Mouse (Mus musculus) megakaryocyte progenitor cell, adult 5-6 weeks (primary cell): ENCODE results near the gene Igf2r. TPM values are rescaled to one million over a fixed set of nuclear protein-coding genes. Genes with fewer than 3 reads are reported as not detected.

ENCODE experiments used
- ATAC-seq: replicated peaks from 2 replicates; pipeline ENCODE4 v1.8.0; 2016; ENCODE audit warnings: mild to moderate bottlenecking, moderate TSS enrichment, inconsistent platforms; ENCODE audit not compliant: poor library complexity
- total RNA-seq, 2 experiments: library from RNA; stranded (forward) in 1 of 2; stranded (reverse) in 1 of 2; fragments of 157-497, 149-512 nt in 1 of 2; fragments of 200-1000 nt in 1 of 2; gene quantifications; 2 replicates each; pipeline versions ENCODE4 v1.2.3 to v1.2.4; 2015 to 2017

Gene Igf2r
- total RNA-seq, 2 experiments from 2014 or later: 2.6 to 3.0 TPM

DNA sequence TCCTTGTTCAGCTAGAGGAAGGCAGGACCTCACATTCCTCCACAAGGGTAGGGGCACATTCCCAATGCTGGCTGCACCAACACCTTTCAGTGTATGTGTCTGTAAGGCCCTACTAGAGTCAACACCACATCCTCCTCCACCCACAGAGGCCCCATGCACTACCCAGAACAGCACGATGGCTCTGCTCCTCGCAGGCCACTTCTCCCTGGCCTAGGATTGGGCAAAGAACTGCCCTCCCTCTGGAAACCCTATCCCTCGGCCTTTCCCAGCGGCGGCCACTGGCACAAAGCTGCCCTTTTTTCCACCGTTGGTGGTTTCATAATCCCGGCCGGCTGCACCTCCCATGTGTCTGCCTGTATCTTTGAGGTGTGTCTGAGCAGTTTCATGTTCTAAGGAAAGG, 46.8 kb downstream of the Igf2r start:
- peak; percentile 52 for ATAC-seq

DNA sequence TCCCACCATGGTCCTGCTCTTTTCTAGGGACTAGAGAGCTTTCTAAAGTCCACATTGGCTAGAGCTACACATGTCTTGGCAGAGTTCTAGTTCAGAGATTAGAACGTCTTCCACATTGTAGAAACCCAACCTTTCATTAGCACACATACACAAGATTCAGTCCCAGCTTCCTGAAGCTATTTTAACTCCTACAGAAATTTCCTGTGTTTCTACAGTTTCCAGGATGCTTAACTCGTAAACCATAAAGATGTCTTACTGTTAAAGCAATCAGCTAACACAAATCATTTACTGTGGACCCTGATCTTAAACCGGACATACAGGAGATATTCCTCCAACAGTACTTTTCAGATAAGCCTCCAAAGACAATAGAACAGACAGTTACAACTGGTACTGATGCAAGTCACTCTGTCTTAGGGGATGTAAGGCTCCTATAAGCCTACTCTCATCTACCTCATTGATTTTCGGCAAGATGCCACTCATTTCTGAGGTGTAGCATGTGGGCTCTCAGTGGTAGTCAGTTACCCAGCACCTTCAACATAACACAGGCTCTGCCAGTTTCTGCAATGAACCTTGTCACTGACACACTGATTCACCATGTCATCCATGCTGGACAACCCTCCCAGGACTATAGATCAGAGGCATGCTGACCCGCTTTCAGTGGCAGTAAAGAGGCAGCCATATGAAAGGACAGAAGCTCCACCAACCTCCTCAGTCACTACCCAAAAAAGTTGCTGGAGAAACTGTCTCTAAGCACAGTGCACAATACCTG, 48.2 kb downstream of the Igf2r start:
- ATAC-seq: no peak

DNA sequence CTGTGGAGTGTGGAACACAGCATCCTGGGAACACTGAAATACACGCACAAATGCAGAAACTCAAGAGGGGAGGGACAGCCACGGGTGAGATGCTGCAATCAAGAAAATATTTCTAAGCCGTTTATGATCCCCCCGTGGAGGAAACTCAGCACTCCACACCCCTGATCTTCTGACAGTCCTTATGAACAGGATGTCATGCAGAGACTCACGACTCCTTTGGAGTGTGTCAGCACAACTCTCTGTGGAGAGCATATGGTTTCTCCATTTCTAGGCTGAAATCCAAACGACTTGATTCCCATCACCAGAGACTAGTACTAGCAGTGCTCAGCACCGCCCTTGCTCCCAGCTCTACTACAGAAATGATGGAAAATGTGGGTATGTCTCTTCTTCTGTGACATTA, 51.2 kb downstream of the Igf2r start:
- no peak for ATAC-seq

DNA sequence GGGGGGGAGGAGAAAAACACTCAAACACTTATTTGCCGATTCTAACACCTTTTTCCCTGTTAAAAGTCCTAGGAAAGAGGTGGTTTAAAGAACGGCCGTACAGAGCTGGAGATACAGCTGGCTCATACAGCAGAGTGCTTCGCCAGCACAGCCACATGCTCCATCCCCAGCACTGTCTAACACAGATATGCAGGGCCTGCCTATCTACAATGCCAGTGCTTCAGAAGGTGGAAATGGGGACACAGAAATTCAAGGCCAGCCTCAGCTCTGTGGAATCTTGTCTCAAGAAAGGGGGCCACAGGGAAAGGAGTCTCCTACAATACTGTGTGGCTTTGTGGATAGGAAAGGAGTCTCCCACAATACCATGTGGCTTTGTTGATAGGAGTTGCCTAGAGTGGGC, 52.0 kb downstream of the Igf2r start:
- ATAC-seq: peak; percentile 37

DNA sequence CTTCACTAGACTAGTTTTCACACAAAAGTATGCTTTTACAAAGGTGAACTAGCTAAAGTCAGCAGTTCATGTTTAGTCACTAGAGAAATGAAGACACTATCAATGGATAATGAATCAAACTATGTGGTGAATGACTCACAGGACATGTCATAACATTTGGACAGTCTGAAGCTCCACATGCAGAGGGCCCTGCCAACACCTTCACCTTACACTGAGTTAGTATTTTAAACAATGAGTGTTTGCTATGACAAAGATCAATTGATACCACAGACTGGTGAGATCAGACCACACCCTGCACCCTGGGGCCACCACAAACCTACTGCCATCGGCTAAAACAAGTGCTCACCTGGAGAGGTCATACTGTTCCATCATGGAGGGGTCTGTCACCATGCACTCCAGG, 54.4 kb downstream of the Igf2r start:
- no peak for ATAC-seq

DNA sequence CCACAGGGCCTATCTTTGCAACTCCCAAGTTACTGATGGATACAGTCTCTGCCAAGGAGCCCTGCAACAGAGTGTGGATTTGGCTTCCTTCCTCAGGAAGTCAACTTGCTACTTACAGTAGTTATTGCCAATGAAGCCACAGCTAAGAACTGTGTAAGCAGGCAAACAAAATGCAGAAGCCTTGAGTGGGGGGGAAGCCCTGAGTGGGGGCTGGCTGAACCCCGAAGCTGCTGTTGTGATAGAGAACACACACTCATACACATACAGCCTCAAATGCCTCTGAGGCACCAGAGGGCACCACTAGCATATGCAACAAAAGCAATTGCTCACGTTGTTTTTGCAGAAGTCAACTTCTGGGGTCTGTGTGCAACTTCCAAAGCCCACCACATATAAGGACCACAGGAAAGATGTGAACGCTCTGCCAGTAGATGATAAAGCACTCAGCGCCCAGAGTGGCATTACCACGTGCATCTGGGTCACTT, 55.3 kb downstream of the Igf2r start:
- ATAC-seq: peak; percentile 61

DNA sequence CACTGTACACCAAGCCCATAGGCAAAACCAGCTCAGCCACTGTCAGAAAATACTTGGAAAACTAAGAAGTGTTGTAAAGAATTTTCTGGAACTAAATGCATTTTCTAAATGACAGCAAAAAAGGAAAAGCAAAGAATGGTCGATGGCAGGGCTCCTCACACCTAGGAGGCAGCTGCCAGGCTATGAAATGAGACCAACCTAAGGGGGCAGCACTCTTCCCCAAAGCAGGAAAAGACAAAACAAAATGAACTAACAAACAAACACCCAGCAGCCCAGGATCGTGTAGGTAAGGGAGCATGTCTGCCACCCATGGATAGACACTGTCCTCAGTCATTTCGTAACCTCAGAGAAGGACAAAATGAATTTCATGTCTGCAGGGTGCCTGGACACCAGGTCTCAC, 56.5 kb downstream of the Igf2r start:
- ATAC-seq: no peak

DNA sequence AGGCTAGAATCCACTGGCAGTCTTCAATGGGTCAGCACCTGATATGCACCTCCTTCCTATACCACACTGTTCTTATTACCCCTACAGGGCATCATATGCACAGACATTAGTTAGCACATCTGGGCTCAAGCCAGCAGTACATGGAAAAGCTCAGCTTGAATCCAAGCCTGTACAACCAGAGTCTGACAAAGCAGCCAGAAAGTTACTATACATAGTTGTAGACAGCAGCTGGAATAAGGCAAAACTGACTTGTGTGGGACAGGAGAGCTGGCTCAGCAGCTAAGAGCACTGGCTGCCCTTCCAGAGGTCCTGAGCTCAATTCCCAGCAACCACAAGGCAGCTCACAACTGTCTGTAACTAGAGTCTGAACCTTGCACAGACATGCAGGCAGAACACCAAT, 57.3 kb downstream of the Igf2r start:
- no peak for ATAC-seq

DNA sequence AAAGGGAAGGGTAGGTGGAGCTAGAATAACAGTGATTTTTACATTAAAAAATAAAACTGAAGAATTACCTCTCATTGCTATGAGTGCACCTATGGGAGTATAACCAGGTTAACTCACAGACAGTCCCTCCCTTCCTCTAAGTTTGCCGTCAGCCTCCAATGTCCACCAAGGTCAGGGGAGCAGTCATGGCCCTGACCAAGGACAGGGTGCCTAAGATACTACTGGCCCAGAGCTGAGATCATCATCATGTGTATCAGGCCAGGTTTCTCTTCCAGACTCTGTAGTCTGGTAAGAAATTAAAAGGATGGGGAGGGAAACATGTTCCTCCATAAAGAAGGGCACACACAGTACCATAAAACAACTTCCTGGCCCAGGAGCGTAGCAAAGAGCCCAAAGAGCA, 58.5 kb downstream of the Igf2r start:
- no peak for ATAC-seq

DNA sequence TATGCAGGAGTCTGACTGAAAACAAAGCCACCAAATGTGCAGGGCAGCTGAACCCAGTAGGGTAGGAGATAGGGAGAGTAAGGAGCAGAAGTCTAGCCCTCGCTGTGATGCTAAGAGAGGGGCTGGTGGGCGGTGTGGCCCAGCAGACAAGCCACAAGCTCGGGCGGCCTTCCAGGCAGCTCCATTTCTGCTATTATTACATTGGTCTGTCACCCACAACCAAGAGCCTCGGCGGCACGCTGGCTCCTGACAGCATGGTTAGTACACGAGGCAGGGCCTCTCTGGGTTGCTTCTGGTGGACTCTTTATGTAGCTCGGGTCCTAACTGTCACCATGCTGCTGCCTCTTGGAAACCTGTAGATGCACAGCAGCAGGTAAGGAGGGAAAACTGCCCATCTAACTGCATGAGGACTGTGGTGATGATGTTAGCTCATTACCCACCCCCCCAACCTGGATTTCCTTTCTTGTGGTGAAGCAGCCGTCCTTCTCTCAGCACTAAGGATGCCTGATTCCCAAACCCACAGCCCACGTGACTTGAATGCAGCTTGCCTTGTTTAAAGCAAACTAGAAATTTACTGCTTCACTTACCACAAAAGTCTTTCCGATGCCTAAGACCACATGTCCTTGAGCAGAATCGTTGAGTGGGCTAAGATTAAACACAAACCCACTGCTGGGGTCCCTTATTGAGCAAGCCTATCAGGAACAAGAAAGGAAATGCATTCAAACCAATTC, 59.2 kb downstream of the Igf2r start:
- peak; percentile 26; the same call in 1 of the 2 replicates for ATAC-seq

DNA sequence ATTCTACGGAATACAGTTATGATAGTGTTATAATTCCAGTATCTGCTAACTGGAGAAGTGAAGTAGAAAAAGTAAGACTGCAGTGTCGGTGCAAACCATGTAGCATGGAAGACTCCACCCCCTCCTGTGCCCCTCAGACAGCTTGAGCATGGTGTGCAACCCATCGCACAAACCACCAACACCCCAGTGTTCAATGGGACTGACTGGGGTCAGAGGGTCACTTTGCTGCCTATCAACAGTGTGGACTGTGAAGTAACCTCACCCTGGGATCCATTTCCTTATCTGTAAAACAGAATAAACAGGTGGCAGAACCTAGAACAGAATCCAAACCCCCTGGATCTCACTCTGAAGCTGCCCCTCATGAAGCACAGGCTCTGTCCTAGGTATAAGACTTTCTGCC, 61.1 kb downstream of the Igf2r start:
- ATAC-seq: no peak

DNA sequence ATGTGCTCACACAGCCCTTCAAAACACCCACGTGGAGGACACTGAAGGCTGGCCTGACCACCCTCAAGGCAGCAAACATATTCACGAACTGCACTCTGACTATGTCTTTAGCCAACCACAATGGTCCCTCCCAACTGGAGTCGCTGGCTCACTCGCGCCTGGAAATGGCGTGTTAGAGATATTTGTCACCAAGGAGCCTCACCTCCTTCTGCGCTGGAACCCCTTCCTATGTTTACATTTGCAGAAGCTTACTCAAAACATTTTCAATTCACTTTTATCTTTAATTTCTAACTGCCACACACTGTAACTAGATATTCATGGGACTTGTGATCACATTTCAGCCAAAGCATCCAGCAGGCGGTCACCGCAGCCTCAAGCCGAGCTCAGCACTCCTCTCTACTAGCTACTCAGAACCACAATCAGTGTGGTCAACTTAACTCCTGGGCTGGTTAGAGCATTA, 62.8 kb downstream of the Igf2r start:
- ATAC-seq: no peak

DNA sequence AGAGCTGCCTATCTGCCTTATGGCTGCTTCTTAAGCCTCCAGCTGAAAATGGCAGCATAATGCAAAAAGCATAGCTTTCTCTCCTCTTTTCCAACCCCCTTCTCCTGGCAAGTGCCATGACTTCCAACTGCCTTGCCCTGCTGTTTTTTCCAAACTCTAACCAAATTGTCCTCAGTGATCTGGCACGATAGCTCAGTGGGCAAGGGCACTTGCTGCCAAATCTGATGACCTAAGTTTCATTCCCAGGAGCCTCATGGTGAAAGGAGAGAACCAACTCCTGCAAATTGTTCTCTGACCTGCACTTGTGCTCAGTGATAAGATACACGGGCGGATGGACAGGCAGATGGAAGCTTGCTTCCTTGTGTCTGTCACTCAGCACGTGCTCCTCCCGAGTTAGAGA, 66.6 kb downstream of the Igf2r start:
- no peak for ATAC-seq

DNA sequence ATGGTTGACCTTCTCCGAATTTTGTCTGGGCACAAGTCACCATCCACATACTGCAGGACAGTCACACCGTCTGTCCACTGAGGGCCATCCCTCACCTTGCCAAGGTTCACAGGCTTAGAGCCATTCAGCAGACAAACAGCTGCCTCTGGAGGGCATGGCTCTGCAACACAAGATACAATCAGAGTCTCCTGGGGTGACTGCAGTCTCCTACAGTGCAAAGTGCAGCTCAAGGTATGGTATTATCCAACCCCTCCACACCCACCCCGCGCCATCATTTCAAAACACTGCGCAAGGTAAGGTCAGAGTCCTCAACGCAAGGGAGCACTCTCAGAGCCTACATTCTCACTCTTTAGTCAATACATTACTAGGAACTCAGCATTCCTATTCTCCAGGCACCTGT, 69.1 kb downstream of the Igf2r start:
- no peak for ATAC-seq

DNA sequence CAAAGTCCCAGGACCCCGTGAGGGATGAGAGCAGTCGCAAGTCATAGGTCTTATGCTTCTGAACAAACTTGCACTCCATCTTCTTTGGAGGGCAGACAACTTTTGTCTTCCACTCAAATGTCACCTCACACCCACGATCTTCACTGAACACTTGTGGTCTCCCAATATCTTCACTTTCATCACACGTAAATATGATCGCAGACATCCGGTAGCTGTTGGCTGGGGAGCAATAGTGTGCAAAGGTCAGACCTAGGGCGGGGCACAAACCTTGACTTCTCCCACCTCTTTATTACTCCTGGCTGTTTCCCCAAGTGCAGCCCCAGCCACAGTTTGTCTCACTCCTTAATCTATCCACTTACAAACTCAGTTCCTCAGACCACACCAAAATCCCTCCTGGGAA, 77.6 kb downstream of the Igf2r start:
- ATAC-seq: no peak

DNA sequence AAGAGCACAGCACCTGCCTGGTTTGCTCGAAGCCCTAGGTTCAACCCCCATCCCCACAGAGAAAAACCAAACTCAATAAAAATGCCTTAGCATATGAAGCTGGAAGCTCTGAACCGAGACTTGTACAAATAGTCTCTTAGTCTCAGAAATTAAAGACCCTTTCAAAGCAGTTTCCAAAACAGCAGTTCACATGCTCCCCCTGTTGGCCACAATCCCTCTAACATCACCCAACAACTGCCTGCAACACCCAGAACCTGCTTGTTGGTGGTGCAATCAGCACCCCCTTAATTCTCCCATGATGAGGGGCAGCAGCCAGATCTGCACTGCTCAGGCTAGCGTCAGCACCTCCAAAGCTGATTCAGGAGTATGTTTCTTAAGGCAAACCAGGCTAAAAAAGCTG, 79.9 kb downstream of the Igf2r start:
- ATAC-seq: peak; percentile 70

DNA sequence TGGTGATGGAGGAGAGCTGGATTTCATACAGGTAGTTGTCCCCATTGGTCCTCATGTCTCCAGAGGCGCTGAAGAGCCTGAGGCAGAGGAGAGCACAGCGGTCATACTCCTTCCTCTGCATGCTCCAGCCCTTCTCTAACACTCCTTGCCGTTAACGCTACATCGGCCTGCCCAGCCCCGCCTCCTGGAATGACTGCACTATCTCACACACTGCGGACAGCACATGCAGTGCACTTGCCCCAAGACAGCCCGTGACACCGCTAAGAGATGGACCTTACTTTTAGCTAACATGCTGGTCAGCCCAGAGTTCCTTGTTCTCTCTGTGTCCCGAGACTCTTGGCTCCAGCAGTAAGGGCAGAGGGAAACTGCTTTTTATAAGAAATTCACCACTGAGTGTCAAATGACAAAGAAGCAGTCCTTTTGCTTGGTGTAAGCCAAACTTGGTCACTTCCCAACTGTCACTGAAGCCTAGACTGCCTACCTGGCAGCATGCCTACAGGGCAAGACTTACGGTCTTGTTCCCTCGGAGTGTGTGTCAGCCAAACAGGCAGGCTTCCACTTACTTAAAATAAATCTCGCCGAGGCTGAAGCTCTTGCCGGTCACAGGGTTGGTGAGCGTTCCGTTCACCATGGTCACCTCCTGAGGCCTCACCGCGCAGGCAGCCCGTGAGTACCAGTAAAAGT, 80.9 kb downstream of the Igf2r start:
- no peak for ATAC-seq

DNA sequence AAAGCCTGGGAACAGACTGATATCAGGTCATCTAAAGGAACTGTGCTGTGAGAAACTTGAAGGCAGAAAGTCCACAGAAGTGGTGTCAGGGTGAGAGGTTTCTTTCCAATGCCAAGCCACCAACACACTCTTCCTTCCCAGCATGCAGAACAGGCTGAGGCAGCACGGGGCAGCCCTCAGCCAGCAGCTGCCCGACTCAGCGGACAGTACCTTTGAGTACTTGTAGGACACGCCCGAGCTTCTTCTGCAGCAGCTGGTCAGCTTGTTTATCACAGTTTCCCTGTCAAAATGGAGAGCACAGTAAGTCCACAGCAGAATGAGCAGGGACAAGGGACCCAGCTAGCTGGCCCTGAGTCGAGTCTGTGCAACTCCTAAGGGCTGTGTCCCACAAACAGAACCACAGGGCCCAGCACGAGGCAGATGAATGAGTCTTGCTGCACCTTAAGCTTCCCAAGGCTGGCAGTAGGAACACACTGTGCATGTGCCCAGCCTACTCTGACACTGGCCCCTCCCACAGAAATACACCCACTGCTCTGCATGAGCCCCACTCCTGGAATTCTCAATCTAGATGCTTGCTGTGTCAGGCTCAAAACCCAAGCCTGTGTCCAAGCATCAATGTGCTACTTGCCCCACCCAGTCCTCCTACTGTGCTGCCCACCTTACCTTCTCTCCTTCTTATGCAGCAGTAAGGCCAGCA, 84.4 kb downstream of the Igf2r start:
- no peak for ATAC-seq

DNA sequence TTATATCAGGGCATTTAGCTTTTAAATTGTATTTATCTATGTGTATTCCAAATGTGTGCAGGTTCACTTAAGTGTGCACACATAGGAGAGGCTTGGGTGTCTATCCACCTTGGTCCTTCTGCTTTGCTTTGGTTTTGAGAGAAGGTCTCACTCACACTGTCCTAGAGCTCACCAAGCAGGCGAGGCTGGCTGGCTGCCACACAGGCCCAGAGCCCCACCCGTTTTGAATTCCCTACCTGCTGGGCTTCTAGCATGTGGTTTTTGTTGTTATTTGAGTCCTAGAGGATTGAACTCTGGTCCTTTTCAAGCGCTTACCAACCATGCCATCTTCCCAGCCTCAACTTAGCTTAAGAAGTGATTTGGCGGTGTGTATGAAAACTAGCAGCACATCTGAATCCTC, 85.1 kb downstream of the Igf2r start:
- no peak for ATAC-seq

DNA sequence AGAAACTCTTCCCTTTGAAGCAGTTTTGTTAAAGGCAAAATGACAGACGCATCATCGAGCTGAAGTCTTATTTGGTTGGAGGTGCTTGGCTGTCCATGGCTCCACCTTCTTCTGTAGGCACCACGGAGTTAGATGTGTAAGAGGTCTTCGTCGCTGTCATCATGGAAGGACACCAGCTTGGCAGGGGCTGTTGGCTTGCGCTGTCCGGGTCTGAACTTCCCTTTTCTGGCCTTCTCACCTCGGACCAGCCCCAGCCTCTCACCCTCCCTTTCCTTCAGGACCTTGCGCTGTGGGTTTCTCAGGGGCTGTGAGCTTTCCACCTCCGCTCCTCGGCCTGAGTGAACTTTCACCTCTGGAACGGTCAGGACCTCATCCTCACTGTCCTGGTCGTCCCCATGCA, 85.9 kb downstream of the Igf2r start:
- peak; percentile 66; the same call in 1 of the 2 replicates for ATAC-seq

DNA sequence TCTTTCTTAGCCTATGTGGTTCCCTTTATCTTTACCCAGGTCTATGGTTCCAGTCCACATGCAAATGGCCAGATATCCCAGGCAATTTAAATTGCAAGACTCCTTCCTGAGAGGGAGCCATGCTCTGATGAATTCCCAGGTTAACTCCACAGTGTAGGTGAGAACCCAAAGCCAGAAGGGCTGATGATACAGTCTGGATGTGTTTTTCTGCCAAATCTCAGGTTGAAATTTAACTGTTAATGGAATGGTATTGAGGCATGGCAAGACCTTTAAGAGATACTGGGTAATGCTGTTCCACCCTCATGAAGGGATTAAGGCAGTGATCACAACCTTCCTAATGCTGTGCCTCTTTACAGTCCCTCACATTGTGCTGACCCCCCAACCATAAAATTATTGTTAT, 91.2 kb downstream of the Igf2r start:
- no peak for ATAC-seq
